Mouse (Mus musculus): ENCODE results near the gene Polq. TPM values are rescaled to one million over a fixed set of nuclear protein-coding genes. Genes with fewer than 3 reads are reported as not detected.

Gene Polq
- polyA plus RNA-seq, 1 experiment from 2014 or later, result 6.3 TPM

DNA sequence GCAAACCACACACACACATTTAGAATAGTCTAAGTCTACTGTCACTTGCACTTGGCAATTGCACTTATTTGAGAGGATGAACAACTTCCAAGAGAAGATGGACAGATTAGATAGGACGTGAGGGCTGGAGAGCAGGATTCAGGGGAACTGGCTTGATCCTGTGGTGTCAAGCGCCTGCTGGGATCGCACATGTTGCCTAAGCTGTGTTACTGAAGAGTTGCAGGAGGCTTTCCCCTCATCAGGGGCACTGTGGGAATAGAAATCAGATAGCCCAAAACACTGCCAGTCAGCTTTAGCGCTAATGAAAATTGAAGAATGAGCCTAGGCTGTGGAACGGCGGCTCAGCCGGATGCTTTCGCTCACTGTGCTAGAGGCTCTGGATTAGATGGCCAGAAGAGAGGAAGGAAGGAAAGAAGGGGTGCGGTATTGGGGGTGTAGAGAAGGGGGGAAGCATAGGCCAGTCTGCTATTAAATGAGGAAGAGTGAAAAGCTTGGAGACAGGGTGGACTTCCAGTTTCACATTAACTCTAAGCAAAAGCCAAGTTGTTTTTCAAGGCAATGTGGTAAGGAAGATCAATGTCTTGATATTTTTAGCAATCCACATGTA, 12.1 kb upstream of the Polq start:
- WGBS, result 77% methylated on average over 9 of the region's 9 CpGs

DNA sequence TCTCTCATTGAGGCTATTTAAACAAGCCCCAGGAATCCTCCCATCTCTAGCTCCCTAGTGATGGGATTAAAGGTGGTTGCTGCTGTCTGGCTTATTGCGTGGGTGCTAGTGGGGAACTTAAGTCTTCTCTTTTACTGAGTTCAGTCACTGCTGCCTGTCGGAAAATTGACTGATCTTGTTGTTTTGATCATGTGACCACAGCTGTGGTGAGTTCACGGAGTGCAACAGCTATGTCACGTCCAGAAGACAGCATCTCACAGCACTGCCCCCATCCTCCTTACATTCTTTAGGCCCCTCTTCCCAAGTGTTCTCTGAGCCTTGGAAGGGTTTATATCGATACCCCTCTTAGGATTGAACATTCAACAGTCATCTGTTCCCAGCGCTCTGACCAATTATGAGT, 2.3 kb upstream of the Polq start:
- WGBS, result 66% methylated on average over 6 of the region's 6 CpGs
- ATAC-seq (ENCODE audit: low FRiP score, low TSS enrichment), result no peak

More for the DNA sequence above, 12.1 kb upstream of the Polq start:
- no peaks in the 10 kb centered on the region for H3K27me3 ChIP-seq (ENCODE audit: insufficient read depth, low read length)
- no peak overlapping the region for H3K4me3 ChIP-seq (ENCODE audit: low read length)
- no peak overlapping the region for H3K9ac ChIP-seq (replicated peaks; ENCODE audit: low read length)
- H3K36me3 ChIP-seq (ENCODE audit: insufficient read depth, low read length), result no peaks in the 10 kb centered on the region
- H3K27ac ChIP-seq (ENCODE audit: low read length), result no peak overlapping the region
- H3K9me3 ChIP-seq (ENCODE audit: low read length), result no peaks in the 10 kb centered on the region
- no peaks in the 10 kb centered on the region for H3K4me1 ChIP-seq (ENCODE audit: insufficient read depth, low read length)
- no peak for ATAC-seq (ENCODE audit: low FRiP score, low TSS enrichment)
- H3K4me2 ChIP-seq (replicated peaks; ENCODE audit: low read depth, low read length), result no peak overlapping the region

DNA sequence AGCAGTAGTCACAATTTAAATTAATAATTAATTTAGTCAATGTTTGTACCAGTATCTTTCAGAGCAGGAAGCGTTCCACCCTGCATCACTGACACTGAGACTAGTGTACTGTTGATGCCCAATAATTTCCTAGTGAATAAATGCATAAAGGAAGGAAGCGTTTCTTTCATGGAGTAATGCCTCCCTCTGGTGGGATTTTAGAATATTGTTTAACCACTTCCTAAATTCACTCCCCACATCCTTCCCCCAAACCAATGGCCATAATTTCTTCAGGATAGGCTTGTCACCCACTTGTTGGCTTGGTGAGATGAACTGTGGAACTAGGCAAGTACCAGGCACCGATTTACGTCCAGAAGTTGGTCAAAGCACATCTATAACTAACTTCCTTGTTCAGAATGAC, 1.2 kb upstream of the Polq start:
- WGBS, result 50% methylated on average over 4 of the region's 4 CpGs
- peak; percentile 9; the same call in 1 of the 2 replicates for ATAC-seq (ENCODE audit: low FRiP score, low TSS enrichment)

More for the DNA sequence above, 2.3 kb upstream of the Polq start:
- Histone ChIP-seq H3K4me3 (ENCODE audit: low read length) (no peak overlapping the region), H3K4me2 (replicated peaks; ENCODE audit: low read depth, low read length) (no peak overlapping the region), H3K9me3 (ENCODE audit: low read length) (no peaks in the 10 kb centered on the region), H3K36me3 (ENCODE audit: insufficient read depth, low read length) (no peaks in the 10 kb centered on the region), H3K27me3 (ENCODE audit: insufficient read depth, low read length) (no peaks in the 10 kb centered on the region), H3K4me1 (ENCODE audit: insufficient read depth, low read length) (peaks cover 14% of the 10 kb centered on the region), H3K27ac (ENCODE audit: low read length) (no peak overlapping the region), H3K9ac (replicated peaks; ENCODE audit: low read length) (no peak overlapping the region)

DNA sequence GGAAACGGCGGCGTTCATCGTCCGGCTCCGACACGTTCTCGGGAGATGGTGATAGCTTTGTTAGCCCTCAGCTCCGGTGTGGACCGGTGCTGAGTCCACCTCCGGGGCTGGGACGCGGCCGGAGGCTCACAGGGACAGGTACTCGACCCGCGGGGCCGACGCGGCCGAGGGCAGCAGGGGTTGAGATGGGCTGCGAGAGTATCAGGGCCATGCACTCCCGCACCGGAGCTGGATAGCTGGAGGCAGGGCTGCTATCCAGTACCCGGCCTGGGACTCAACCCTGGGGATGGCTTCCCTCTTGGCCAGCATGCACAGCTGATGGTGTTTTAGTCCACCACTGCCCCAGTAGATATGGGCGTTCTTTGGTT, 320 bp downstream of the Polq start:
- peaks cover 14% of the 10 kb centered on the region for H3K4me1 ChIP-seq (ENCODE audit: insufficient read depth, low read length)
- no peaks in the 10 kb centered on the region for H3K36me3 ChIP-seq (ENCODE audit: insufficient read depth, low read length)
- H3K9ac ChIP-seq (replicated peaks; ENCODE audit: low read length), result peak overlapping the region; percentile 83
- peak overlapping the region; percentile 97 for H3K4me3 ChIP-seq (ENCODE audit: low read length)
- no peak overlapping the region for H3K27ac ChIP-seq (ENCODE audit: low read length)
- no peaks in the 10 kb centered on the region for H3K27me3 ChIP-seq (ENCODE audit: insufficient read depth, low read length)
- ATAC-seq (ENCODE audit: low FRiP score, low TSS enrichment), result peak; percentile 85
- no peaks in the 10 kb centered on the region for H3K9me3 ChIP-seq (ENCODE audit: low read length)
- peak overlapping the region; percentile 82 for H3K4me2 ChIP-seq (replicated peaks; ENCODE audit: low read depth, low read length)
- under 1% methylated on average over 26 of the region's 26 CpGs for WGBS

More for the DNA sequence above, 1.2 kb upstream of the Polq start:
- no peaks in the 10 kb centered on the region for H3K27me3 ChIP-seq (ENCODE audit: insufficient read depth, low read length)
- no peak overlapping the region for H3K27ac ChIP-seq (ENCODE audit: low read length)
- H3K9me3 ChIP-seq (ENCODE audit: low read length), result no peaks in the 10 kb centered on the region
- H3K4me3 ChIP-seq (ENCODE audit: low read length), result no peak overlapping the region
- no peak overlapping the region for H3K9ac ChIP-seq (replicated peaks; ENCODE audit: low read length)
- no peak overlapping the region for H3K4me2 ChIP-seq (replicated peaks; ENCODE audit: low read depth, low read length)
- no peaks in the 10 kb centered on the region for H3K36me3 ChIP-seq (ENCODE audit: insufficient read depth, low read length)
- H3K4me1 ChIP-seq (ENCODE audit: insufficient read depth, low read length), result peaks cover 14% of the 10 kb centered on the region

DNA sequence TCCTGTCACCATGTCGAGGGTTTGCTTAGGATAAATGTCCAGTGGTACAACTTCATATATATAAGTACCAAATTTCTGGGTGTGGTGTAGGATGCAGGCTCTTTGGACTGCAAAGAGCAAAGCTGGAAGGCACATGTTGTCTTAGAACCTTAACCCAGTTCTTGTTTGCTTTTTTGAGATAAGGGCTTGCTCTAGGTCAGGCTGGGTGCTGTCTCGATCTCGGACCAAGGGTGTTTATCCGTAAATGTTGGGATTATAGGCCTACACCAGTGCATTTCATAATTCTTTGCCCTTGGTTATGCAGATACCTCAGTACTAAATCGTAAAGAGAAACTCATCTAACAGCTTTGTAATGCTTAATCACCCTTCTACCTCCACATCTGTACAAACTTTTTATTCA, 750 bp downstream of the Polq start:
- H3K9ac ChIP-seq (replicated peaks; ENCODE audit: low read length), result peak overlapping the region; percentile 83
- 65% methylated on average over 5 of the region's 5 CpGs for WGBS
- H3K27ac ChIP-seq (ENCODE audit: low read length), result no peak overlapping the region
- H3K27me3 ChIP-seq (ENCODE audit: insufficient read depth, low read length), result no peaks in the 10 kb centered on the region
- H3K9me3 ChIP-seq (ENCODE audit: low read length), result no peaks in the 10 kb centered on the region
- H3K36me3 ChIP-seq (ENCODE audit: insufficient read depth, low read length), result no peaks in the 10 kb centered on the region
- H3K4me1 ChIP-seq (ENCODE audit: insufficient read depth, low read length), result peaks cover 14% of the 10 kb centered on the region
- no peak for ATAC-seq (ENCODE audit: low FRiP score, low TSS enrichment)
- H3K4me2 ChIP-seq (replicated peaks; ENCODE audit: low read depth, low read length), result peak overlapping the region; percentile 82
- H3K4me3 ChIP-seq (ENCODE audit: low read length), result peak overlapping the region; percentile 97

DNA sequence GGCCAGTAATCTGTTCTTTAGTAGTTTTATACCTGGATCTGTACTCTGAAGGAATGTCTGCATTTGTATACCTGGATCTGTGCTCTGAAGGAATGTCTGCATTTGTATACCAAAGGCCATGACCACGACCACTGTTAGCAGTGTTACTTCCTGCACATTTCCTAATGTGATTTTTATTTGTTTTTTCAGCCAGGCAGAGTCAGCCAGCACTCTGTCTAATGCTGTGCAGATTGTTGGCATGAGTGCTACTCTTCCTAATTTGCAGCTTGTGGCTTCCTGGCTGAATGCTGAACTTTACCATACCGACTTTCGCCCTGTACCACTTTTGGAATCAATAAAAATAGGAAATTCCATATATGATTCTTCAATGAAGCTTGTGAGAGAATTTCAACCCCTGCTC, 16.0 kb downstream of the Polq start:
- H3K4me1 ChIP-seq (ENCODE audit: insufficient read depth, low read length), result no peaks in the 10 kb centered on the region
- no peak overlapping the region for H3K4me2 ChIP-seq (replicated peaks; ENCODE audit: low read depth, low read length)
- H3K9me3 ChIP-seq (ENCODE audit: low read length), result no peaks in the 10 kb centered on the region
- H3K4me3 ChIP-seq (ENCODE audit: low read length), result no peak overlapping the region
- 73% methylated on average over 3 of the region's 3 CpGs for WGBS
- H3K9ac ChIP-seq (replicated peaks; ENCODE audit: low read length), result no peak overlapping the region
- H3K36me3 ChIP-seq (ENCODE audit: insufficient read depth, low read length), result 0 out of 2 replicates have a peak, but pooled peaks cover 3% of the 10 kb centered on the region
- H3K27me3 ChIP-seq (ENCODE audit: insufficient read depth, low read length), result no peaks in the 10 kb centered on the region
- no peak for ATAC-seq (ENCODE audit: low FRiP score, low TSS enrichment)
- no peak overlapping the region for H3K27ac ChIP-seq (ENCODE audit: low read length)

DNA sequence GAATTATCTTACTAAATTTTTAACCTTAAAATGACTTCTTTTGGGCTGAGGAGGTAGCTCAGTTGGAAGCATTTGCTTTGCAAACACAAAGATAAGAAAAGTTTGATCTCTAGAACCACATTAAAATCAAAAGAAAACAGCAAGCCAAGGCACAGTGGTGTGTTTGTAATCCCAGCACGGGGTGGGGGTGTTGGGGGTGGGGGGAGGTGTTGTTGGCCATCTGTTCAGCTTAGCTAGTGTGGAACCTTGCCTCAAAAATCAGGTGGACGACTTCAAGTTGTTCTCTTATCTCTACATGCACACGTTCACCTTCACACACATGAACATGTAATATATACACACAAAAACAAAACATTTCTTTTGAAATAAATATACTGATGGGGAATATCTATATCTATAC, 20.4 kb downstream of the Polq start:
- Histone ChIP-seq H3K27me3 (ENCODE audit: insufficient read depth, low read length) (no peaks in the 10 kb centered on the region), H3K4me3 (ENCODE audit: low read length) (no peak overlapping the region), H3K4me2 (replicated peaks; ENCODE audit: low read depth, low read length) (no peak overlapping the region), H3K27ac (ENCODE audit: low read length) (no peak overlapping the region), H3K36me3 (ENCODE audit: insufficient read depth, low read length) (peaks cover 16% of the 10 kb centered on the region), H3K9ac (replicated peaks; ENCODE audit: low read length) (no peak overlapping the region), H3K4me1 (ENCODE audit: insufficient read depth, low read length) (no peaks in the 10 kb centered on the region), H3K9me3 (ENCODE audit: low read length) (no peaks in the 10 kb centered on the region)
- ATAC-seq (ENCODE audit: low FRiP score, low TSS enrichment), result no peak
- WGBS, result 69% methylated on average over 3 of the region's 3 CpGs

DNA sequence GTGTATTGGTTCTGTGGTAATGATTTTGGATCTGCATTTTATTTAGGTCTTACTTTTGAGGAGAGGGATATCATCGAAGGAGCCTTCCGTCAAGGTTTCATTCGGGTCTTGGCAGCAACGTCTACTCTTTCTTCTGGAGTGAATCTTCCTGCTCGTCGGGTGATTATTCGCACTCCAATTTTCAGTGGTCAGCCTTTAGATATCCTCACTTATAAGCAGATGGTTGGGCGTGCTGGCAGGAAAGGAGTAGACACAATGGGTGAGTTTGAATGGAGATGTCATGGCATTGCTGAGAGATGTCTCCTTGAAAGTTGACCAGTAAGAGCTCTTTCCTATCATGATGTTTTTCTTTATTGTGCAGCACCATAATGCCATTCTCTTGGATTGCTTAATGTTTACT, 23.2 kb downstream of the Polq start:
- H3K4me1 ChIP-seq (ENCODE audit: insufficient read depth, low read length), result no peaks in the 10 kb centered on the region
- 92% methylated on average over 8 of the region's 8 CpGs for WGBS
- no peaks in the 10 kb centered on the region for H3K27me3 ChIP-seq (ENCODE audit: insufficient read depth, low read length)
- H3K9me3 ChIP-seq (ENCODE audit: low read length), result no peaks in the 10 kb centered on the region
- no peak overlapping the region for H3K27ac ChIP-seq (ENCODE audit: low read length)
- H3K4me3 ChIP-seq (ENCODE audit: low read length), result no peak overlapping the region
- H3K9ac ChIP-seq (replicated peaks; ENCODE audit: low read length), result no peak overlapping the region
- peaks cover 13% of the 10 kb centered on the region for H3K36me3 ChIP-seq (ENCODE audit: insufficient read depth, low read length)
- ATAC-seq (ENCODE audit: low FRiP score, low TSS enrichment), result no peak
- H3K4me2 ChIP-seq (replicated peaks; ENCODE audit: low read depth, low read length), result no peak overlapping the region

DNA sequence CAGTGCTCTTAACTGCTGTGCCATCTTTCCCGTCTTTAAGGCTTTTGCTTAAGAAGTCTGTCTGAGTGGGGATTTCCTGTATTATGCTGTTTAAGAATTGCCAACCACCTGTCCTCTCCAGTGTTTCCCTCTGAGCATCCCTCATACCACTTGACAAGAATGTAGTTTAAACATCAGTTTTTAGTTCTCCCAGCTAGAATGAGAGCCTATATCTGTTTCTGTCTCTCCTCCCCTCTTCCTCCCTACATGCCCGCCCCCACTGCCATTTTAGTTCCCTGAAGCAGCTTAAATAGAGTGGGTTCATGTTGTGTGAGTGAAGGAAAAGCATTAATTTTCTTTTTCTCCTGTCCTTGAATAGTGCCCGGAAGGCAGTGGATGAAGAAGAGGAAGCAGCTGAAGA, 48.0 kb downstream of the Polq start:
- no peak overlapping the region for H3K4me2 ChIP-seq (replicated peaks; ENCODE audit: low read depth, low read length)
- no peaks in the 10 kb centered on the region for H3K27me3 ChIP-seq (ENCODE audit: insufficient read depth, low read length)
- ATAC-seq (ENCODE audit: low FRiP score, low TSS enrichment), result no peak
- no peaks in the 10 kb centered on the region for H3K9me3 ChIP-seq (ENCODE audit: low read length)
- no peak overlapping the region for H3K4me3 ChIP-seq (ENCODE audit: low read length)
- WGBS, result 90% methylated on average over 3 of the region's 3 CpGs
- no peaks in the 10 kb centered on the region for H3K4me1 ChIP-seq (ENCODE audit: insufficient read depth, low read length)
- no peak overlapping the region for H3K9ac ChIP-seq (replicated peaks; ENCODE audit: low read length)
- no peak overlapping the region for H3K27ac ChIP-seq (ENCODE audit: low read length)
- peaks cover 38% of the 10 kb centered on the region for H3K36me3 ChIP-seq (ENCODE audit: insufficient read depth, low read length)

DNA sequence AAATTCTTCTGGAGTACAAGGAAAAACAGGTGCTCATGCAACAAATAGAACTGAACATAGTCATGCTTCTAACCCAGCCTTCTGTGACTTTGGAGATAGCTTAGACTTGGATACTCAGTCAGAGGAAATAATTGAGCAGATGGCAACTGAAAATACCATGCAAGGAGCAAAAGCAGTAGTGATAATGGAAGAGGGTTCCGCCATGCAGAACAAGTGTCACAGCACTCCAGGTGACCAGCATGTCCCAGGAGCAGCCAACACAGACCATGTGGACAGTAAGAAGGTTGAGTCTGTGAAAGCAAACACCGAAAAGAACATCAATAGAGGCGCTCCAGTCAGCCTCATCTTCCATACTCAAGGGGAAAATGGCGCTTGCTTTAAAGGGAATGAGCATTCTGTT, 49.7 kb downstream of the Polq start:
- no peak for ATAC-seq (ENCODE audit: low FRiP score, low TSS enrichment)
- no peak overlapping the region for H3K4me3 ChIP-seq (ENCODE audit: low read length)
- no peaks in the 10 kb centered on the region for H3K4me1 ChIP-seq (ENCODE audit: insufficient read depth, low read length)
- H3K9ac ChIP-seq (replicated peaks; ENCODE audit: low read length), result no peak overlapping the region
- WGBS, result 98% methylated on average over 4 of the region's 4 CpGs
- H3K27me3 ChIP-seq (ENCODE audit: insufficient read depth, low read length), result no peaks in the 10 kb centered on the region
- H3K36me3 ChIP-seq (ENCODE audit: insufficient read depth, low read length), result peaks cover 39% of the 10 kb centered on the region
- H3K27ac ChIP-seq (ENCODE audit: low read length), result no peak overlapping the region
- H3K9me3 ChIP-seq (ENCODE audit: low read length), result no peaks in the 10 kb centered on the region
- H3K4me2 ChIP-seq (replicated peaks; ENCODE audit: low read depth, low read length), result no peak overlapping the region

Measured in kidney, embryonic 16.5 days (tissue).